Mouse (Mus musculus) neural tube, embryonic 15.5 days (tissue): ENCODE data around the gene Acot4. TPM values are rescaled to one million over a fixed set of nuclear protein-coding genes. Genes with fewer than 3 reads are reported as not detected.
"Not testable (repeated sequence)": the region's sequence is repeated elsewhere in the genome, so short reads cannot be mapped to it uniquely, and the experiment has no call there.

Experiments
- ATAC-seq: fragments of 200-750 bp; cut with Nextera tagmentation; 2 replicates; pipeline ENCODE4 v1.8.0; 2017; ENCODE audit warnings: mild to moderate bottlenecking, moderate TSS enrichment, moderate library complexity; ENCODE audit not compliant: low FRiP score
- H3K27ac ChIP-seq: fragments of 300-500 bp; sonication (generic); replicated peaks from 2 replicates; pipeline ENCODE4 v1.5.1; 2015; ENCODE audit warnings: mild to moderate bottlenecking, inconsistent platforms
- H3K27me3 ChIP-seq: fragments of 300-500 bp; sonication (generic); replicated peaks from 2 replicates; pipeline ENCODE4 v1.6.1; 2015; ENCODE audit warnings: inconsistent platforms
- H3K36me3 ChIP-seq: fragments of 300-500 bp; sonication (generic); 2 replicates; pipeline ENCODE4 v1.6.1; 2015; ENCODE audit warnings: inconsistent platforms
- H3K4me1 ChIP-seq: fragments of 300-500 bp; sonication (generic); 2 replicates; pipeline ENCODE4 v1.6.1; 2015; ENCODE audit warnings: inconsistent platforms
- H3K4me2 ChIP-seq: fragments of 300-500 bp; sonication (generic); 2 replicates; pipeline ENCODE4 v1.6.1; 2015; ENCODE audit warnings: inconsistent platforms, mild to moderate bottlenecking, moderate library complexity
- H3K4me3 ChIP-seq: fragments of 300-500 bp; sonication (generic); replicated peaks from 2 replicates; pipeline ENCODE4 v1.5.1; 2015; ENCODE audit warnings: mild to moderate bottlenecking, inconsistent platforms
- H3K9ac ChIP-seq: fragments of 300-500 bp; sonication (generic); replicated peaks from 2 replicates; pipeline ENCODE4 v1.6.1; 2015; ENCODE audit warnings: mild to moderate bottlenecking, inconsistent platforms
- H3K9me3 ChIP-seq: fragments of 300-500 bp; sonication (generic); replicated peaks from 2 replicates; pipeline ENCODE4 v1.6.1; 2016; ENCODE audit warnings: inconsistent platforms
- WGBS: fragments of 180-500 bp; shearing (Covaris S2); methylation state at CpG from one replicate; pipeline ENCODE4 v1.1.7; 2015; ENCODE audit warnings: mixed read lengths; 5-methylcytosine and 5-hydroxymethylcytosine counted together
- polyA plus RNA-seq: library from polyadenylated mRNA; unstranded; fragments of >200 nt; fragmentation: Nextera tagmentation; extraction: Ambion mirVana; gene quantifications from 2 replicates; pipeline ENCODE4 v1.2.1, GENCODE M21; 2015

Acot4 gene
- polyA plus RNA-seq, 1 experiment from 2014 or later: 0.55 TPM

GRCm38 (mm10) chr12:84032854-84033253 lies 5.3 kb upstream of the Acot4 start:
- Histone ChIP-seq H3K9me3 (no peaks in the 10 kb centered on the region), H3K4me1 (no peaks in the 10 kb centered on the region), H3K4me2 (no peak overlapping the region), H3K4me3 (no peak overlapping the region), H3K27me3 (no peaks in the 10 kb centered on the region), H3K36me3 (no peaks in the 10 kb centered on the region), H3K9ac (no peak overlapping the region), H3K27ac (no peak overlapping the region)
- ATAC-seq: no peak
- WGBS: 85% methylated on average over 4 of the region's 4 CpGs

GRCm38 (mm10) chr12:84033302-84033701 lies 4.9 kb upstream of the Acot4 start:
- not testable (repeated sequence) for H3K4me2 ChIP-seq

GRCm38 (mm10) chr12:84034108-84034507 lies 4.1 kb upstream of the Acot4 start:
- Histone ChIP-seq H3K4me2 (no peak overlapping the region), H3K9ac (no peak overlapping the region), H3K4me3 (no peak overlapping the region), H3K27ac (no peak overlapping the region), H3K4me1 (0 out of 2 replicates have a peak, but pooled peaks cover 3% of the 10 kb centered on the region), H3K36me3 (no peaks in the 10 kb centered on the region), H3K9me3 (no peaks in the 10 kb centered on the region), H3K27me3 (no peaks in the 10 kb centered on the region)
- 54% methylated on average over 4 of the region's 4 CpGs for WGBS
- ATAC-seq: no peak

More at GRCm38 (mm10) chr12:84033302-84033701, 4.9 kb upstream of the Acot4 start:
- H3K27me3 ChIP-seq, H3K27ac ChIP-seq, H3K4me3 ChIP-seq, H3K9me3 ChIP-seq, H3K4me1 ChIP-seq, H3K9ac ChIP-seq, ATAC-seq, H3K36me3 ChIP-seq: not testable (repeated sequence)
- WGBS: 85% methylated on average over 2 of the region's 2 CpGs

GRCm38 (mm10) chr12:84038691-84039111 lies 522 bp downstream of the Acot4 start, which contains the start of gene Gm49366:
TSS of gene Gm49366 (plus strand) at chr12:84038935.
- H3K9ac ChIP-seq: peak within 1 kb of the TSS; percentile 40
- H3K4me2 ChIP-seq: peak within 1 kb of the TSS; percentile 67
- peak; percentile 53 for ATAC-seq
- H3K27me3 ChIP-seq, H3K9me3 ChIP-seq, H3K4me1 ChIP-seq, H3K27ac ChIP-seq, H3K36me3 ChIP-seq: not testable (repeated sequence)
- peak within 1 kb of the TSS; percentile 47 for H3K4me3 ChIP-seq
- WGBS: 3% methylated on average over 35 of the region's 39 CpGs

GRCm38 (mm10) chr12:84042248-84042647 lies 4.1 kb downstream of the Acot4 start:
- H3K4me3 ChIP-seq: no peak overlapping the region
- no peak overlapping the region for H3K27ac ChIP-seq
- H3K27me3 ChIP-seq: no peaks in the 10 kb centered on the region
- ATAC-seq: no peak
- no peaks in the 10 kb centered on the region; the same call in 1 of the 2 replicates for H3K36me3 ChIP-seq
- H3K9me3 ChIP-seq: no peaks in the 10 kb centered on the region
- no peak overlapping the region for H3K9ac ChIP-seq
- 92% methylated on average over 5 of the region's 5 CpGs for WGBS
- 0 out of 2 replicates have a peak, but pooled peaks cover 3% of the 10 kb centered on the region for H3K4me1 ChIP-seq
- no peak overlapping the region for H3K4me2 ChIP-seq

GRCm38 (mm10) chr12:84044045-84044444 lies 5.9 kb downstream of the Acot4 start:
- 86% methylated on average over 2 of the region's 2 CpGs for WGBS
- no peak for ATAC-seq
- Histone ChIP-seq H3K4me2 (no peak overlapping the region), H3K27me3 (no peaks in the 10 kb centered on the region), H3K36me3 (no peaks in the 10 kb centered on the region; the same call in 1 of the 2 replicates), H3K9me3 (0 out of 2 replicates have a peak, but pooled peaks cover 4% of the 10 kb centered on the region), H3K27ac (no peak overlapping the region), H3K9ac (no peak overlapping the region), H3K4me3 (no peak overlapping the region), H3K4me1 (no peaks in the 10 kb centered on the region)

GRCm38 (mm10) chr12:84046906-84047305 lies 8.7 kb downstream of the Acot4 start:
- H3K9me3 ChIP-seq: 0 out of 2 replicates have a peak, but pooled peaks cover 4% of the 10 kb centered on the region
- no peaks in the 10 kb centered on the region for H3K36me3 ChIP-seq
- 0 out of 2 replicates have a peak, but pooled peaks cover under 1% of the 10 kb centered on the region for H3K27me3 ChIP-seq
- no peak overlapping the region for H3K27ac ChIP-seq
- no peak overlapping the region for H3K4me3 ChIP-seq
- no peak for ATAC-seq
- H3K4me1 ChIP-seq: no peaks in the 10 kb centered on the region
- no peak overlapping the region for H3K9ac ChIP-seq
- 100% methylated on average over 1 of the region's 1 CpGs for WGBS
- H3K4me2 ChIP-seq: no peak overlapping the region

- not testable (repeated sequence) for H3K4me3 ChIP-seq, ATAC-seq, H3K36me3 ChIP-seq, H3K4me2 ChIP-seq, H3K9me3 ChIP-seq, H3K9ac ChIP-seq, H3K27ac ChIP-seq
- peaks cover 18% of the 10 kb centered on the region for H3K27me3 ChIP-seq
- 87% methylated on average over 5 of the region's 5 CpGs for WGBS
- peaks cover 11% of the 10 kb centered on the region for H3K4me1 ChIP-seq
Measured at GRCm38 (mm10) chr12:84050744-84051143, 12.6 kb downstream of the Acot4 start.

- Histone ChIP-seq H3K36me3 (no peaks in the 10 kb centered on the region), H3K27me3 (peaks cover 18% of the 10 kb centered on the region), H3K9ac (no peak within 1 kb of the TSS), H3K4me1 (peaks cover 11% of the 10 kb centered on the region), H3K4me3 (peak within 1 kb of the TSS; percentile 47), H3K9me3 (0 out of 2 replicates have a peak, but pooled peaks cover 4% of the 10 kb centered on the region), H3K4me2 (peak within 1 kb of the TSS; percentile 82), H3K27ac (no peak within 1 kb of the TSS)
- 83% methylated on average over 5 of the region's 5 CpGs for WGBS
- no peak for ATAC-seq
Measured at GRCm38 (mm10) chr12:84051937-84052474, 13.8 kb downstream of the Acot4 start, which contains the start of gene Acot3. TSS of gene Acot3 (plus strand) at chr12:84052144.

- WGBS: 90% methylated on average over 7 of the region's 7 CpGs
Measured at GRCm38 (mm10) chr12:84052609-84053008, 14.4 kb downstream of the Acot4 start.

GRCm38 (mm10) chr12:84053173-84053572 lies 15.0 kb downstream of the Acot4 start:
- ATAC-seq: no peak
- 9% methylated on average over 16 of the region's 16 CpGs for WGBS
- Histone ChIP-seq H3K9ac (peak overlapping the region; percentile 34; the same call in 1 of the 2 replicates), H3K4me3 (peak overlapping the region; percentile 47), H3K36me3 (no peaks in the 10 kb centered on the region), H3K27ac (no peak overlapping the region), H3K9me3 (0 out of 2 replicates have a peak, but pooled peaks cover 4% of the 10 kb centered on the region), H3K27me3 (peaks cover 18% of the 10 kb centered on the region), H3K4me1 (peaks cover 11% of the 10 kb centered on the region), H3K4me2 (peak overlapping the region; percentile 82)

More at GRCm38 (mm10) chr12:84052609-84053008, 14.4 kb downstream of the Acot4 start:
- peaks cover 11% of the 10 kb centered on the region for H3K4me1 ChIP-seq
- H3K9ac ChIP-seq: no peak overlapping the region
- ATAC-seq: no peak
- peak overlapping the region; percentile 47 for H3K4me3 ChIP-seq
- no peak overlapping the region for H3K27ac ChIP-seq
- 0 out of 2 replicates have a peak, but pooled peaks cover 4% of the 10 kb centered on the region for H3K9me3 ChIP-seq
- H3K4me2 ChIP-seq: peak overlapping the region; percentile 82
- H3K36me3 ChIP-seq: no peaks in the 10 kb centered on the region
- H3K27me3 ChIP-seq: peaks cover 18% of the 10 kb centered on the region
